Mouse (Mus musculus) erythroid progenitor cell, adult 5-6 weeks (primary cell): Measurements from ENCODE around the gene Ankrd33b. TPM values are rescaled to one million over a fixed set of nuclear protein-coding genes. Genes with fewer than 3 reads are reported as not detected.

Experiments
- ATAC-seq: replicated peaks from 2 replicates; pipeline ENCODE4 v1.8.0; 2016; ENCODE audit warnings: moderate number of reproducible peaks, mild to moderate bottlenecking, moderate TSS enrichment, inconsistent platforms; ENCODE audit not compliant: poor library complexity, low FRiP score, severe bottlenecking
- total RNA-seq, 2 experiments: library from RNA; stranded (forward) in 1 of 2; stranded (reverse) in 1 of 2; fragments of 150-400 nt in 1 of 2; fragments of 186-747, 209-891 nt in 1 of 2; gene quantifications; 2 replicates each; pipeline versions ENCODE4 v1.2.3 to v1.2.4; 2015 to 2017; ENCODE audit warnings: low replicate concordance in 2 of 2

Ankrd33b gene
- total RNA-seq, 2 experiments from 2014 or later = under 0.01 to 0.84 TPM

- no peak for ATAC-seq
Measured at GRCm38 (mm10) chr15:31375212-31375611, 7.7 kb upstream of the Ankrd33b start.

DNA sequence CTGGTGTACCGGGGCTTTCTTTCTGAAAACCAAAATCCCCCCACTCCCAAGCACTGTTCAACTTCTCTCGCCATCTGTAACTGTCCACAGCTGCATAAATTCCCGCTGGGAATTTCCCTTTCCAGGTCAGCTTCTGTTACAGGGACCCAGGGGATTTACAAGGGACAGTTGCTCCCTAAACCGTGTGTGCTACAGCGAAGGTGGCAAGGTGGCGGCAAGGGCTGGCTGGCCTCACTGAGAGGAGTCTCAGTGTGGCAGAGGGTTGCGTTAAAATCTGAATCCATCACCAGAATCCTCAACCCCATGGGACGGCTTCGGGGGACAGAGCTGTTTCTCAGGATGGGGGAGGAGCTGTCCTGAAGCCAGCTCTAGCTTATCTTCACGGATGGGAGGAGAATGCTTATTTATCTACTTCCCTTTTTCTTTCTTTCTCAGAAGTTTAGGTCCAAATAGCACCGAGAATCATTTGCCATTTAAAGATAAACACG is 1.6 kb upstream of the Ankrd33b start:
- ATAC-seq = no peak

GRCm38 (mm10) chr15:31368556-31368955 is 1.0 kb upstream of the Ankrd33b start:
- ATAC-seq = no peak

- no peak for ATAC-seq
Measured at GRCm38 (mm10) chr15:31366596-31367480, 688 bp downstream of the Ankrd33b start.

- no peak for ATAC-seq
Measured at GRCm38 (mm10) chr15:31365720-31366591, 1.6 kb downstream of the Ankrd33b start.

DNA sequence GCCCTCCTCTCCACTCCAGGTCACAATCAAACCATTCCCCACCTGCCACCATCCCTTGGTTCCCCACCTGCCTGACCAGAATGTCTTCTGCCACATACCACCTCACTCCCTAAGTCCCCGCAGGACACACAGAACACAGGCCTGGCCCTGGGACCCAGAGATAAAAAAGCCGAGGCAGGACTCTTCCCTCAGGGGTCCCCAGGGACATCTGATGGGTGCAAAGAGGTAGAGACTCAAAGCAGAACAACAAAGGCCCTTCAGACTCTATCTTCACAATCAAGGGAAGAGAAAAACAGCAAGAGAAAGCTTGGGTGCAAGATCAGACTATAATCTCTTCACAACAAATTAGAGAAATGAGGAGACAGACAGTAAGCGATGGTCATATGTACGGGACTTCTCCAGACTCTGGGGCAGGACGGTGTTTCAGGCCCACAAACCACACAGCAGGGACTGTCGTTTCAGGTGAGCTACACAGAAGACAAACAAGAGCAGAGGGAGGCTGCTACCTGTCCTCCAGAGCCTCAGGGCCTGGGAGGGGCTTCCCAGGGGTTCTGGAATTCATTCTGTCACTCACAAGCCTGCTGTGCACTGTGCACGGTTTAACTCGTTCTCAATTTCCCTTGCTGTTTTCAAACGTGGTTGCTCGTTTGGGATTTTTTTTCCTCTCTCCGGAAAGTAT is 2.3 kb downstream of the Ankrd33b start:
- no peak for ATAC-seq

- no peak for ATAC-seq
Measured at GRCm38 (mm10) chr15:31364396-31364795, 3.1 kb downstream of the Ankrd33b start.

DNA sequence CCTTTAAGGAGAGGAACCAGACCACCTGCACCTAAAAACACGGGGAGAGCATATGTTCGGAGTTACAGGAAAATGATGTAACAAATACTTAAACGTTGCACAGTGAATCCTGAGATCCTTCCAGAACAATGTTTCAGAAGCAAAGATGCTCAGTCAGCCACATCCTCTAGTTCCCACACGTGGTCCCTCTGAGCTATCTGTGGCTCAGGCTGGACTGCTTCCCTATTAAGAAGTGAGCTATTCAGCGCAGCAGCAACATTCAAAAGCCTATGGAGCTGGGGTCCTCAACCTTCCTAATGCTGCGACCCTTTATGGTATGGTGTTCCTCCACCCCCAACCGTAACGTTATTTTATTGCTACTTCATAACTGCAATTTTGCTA is 3.6 kb downstream of the Ankrd33b start:
- no peak for ATAC-seq

DNA sequence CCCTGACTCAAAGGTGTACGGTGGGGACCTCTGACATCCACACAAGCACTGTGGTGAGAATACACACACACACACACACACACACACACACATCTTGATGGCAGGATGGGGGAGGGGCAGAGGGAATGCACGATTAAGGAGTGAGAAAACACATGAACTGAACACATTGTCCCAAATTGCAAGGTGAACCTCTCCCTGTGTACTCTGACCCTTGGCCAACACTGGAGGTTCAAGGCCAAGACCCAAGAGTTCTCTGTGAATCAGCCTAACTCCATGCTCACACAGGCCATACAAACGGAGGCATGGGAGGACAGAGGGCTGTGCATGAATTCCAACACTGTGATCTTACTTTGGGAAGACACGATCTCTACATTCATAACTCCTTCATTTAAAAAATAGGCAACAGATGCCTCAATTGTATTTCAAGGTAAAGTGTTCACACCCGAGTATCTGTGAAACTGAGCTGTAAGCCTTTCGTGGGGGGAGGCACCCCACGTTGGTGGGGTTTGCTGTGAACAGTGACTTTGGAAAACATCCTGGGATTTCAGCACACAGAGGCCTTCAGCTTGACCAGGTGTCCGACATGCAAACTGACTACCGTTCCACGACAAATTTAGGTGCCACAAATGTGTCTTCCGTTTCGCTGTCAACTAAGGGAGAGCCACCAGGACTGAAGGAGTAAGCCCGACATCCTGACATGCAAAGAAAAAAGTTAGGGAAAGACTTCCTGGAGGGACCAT is 4.1 kb downstream of the Ankrd33b start:
- ATAC-seq = no peak

DNA sequence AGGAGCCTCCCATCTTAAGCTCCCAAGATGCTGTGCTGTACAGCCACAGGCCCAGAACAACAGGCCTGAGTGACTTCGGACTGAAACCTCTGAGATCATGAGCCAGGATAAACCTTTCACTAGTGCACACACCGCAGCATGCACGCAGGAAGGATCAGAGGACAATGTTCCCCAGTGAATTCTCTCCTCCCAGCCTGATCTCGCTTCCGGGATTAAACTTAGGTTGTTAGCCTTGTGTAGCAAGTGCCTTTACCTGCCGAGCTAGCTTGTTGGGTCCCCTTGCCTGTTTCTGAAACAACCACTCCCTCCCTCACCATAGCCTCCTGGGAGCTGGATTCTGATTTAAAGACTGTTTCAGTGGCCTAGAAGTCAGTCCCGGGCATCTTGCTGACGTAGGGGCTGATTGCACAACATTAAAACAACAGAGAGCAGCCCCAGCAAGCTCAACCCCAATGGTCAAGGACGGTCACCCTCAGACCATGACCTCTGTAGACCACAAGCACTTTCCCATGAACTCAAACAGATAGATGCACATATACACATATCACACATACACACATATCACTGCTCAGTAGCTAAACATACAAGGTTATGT is 6.2 kb downstream of the Ankrd33b start:
- ATAC-seq = no peak

- no peak for ATAC-seq
Measured at GRCm38 (mm10) chr15:31360593-31360992, 6.9 kb downstream of the Ankrd33b start.

- no peak for ATAC-seq
Measured at GRCm38 (mm10) chr15:31359805-31360204, 7.7 kb downstream of the Ankrd33b start.

DNA sequence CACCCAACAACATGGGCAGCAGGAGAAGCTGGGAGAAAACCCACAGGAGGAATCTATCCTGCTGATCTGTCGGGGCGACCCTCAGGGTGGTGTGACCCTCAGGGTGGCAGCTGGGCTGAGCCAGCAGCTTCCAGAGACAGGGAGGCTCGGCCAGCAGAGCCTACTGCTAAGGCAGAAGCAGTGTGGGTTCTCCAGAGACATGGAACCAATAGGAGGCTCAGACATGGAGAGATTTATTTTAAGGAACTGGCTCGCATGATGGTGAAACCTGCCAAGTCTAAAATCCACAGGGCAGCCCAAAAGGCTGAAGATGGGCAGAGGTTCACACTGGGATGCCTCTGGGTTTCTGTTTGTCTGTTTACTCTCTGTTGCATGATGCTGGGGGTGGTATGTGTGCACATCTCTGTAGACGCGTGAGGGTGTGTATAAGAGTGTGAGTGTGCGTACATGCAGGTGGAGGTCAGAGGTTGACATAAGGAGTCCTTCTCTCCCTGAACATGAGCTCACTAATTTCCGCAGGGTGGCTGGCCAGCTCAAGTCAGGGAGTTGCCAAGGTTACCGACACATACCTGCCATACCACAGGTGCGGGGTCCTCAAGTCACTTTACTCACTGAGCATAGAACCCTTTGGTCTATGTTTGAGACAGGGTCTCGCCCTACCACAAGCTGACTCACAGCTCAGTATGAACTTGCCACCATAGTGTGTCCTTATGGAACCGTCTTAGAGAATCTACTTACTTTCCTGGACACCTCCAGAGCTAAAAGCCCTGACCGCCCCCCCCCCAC is 14.8 kb downstream of the Ankrd33b start:
- no peak for ATAC-seq

- ATAC-seq = no peak
Measured at GRCm38 (mm10) chr15:31349810-31350341, 17.6 kb downstream of the Ankrd33b start.

DNA sequence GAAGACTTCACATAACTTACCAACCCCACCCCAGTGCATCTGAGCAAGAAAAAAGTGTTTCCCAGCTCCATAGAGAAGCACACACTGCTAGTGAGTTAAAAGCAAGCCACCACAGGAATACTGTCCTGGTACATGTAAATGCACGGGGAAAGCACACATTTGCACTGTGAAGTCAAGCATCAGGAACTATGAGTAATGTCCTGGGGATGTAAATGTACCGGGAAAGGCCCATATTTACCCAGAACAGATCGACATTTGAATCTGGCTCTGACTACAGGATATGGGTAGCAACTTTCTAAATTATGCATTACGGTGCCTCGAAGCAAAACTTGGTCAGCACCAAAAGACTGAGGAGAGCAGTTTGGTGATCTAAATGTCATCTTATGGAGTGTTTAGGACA is 18.5 kb downstream of the Ankrd33b start:
- no peak for ATAC-seq

- no peak for ATAC-seq
Measured at GRCm38 (mm10) chr15:31348241-31348640, 19.3 kb downstream of the Ankrd33b start.

GRCm38 (mm10) chr15:31346508-31346907 is 21.0 kb downstream of the Ankrd33b start:
- ATAC-seq = no peak

GRCm38 (mm10) chr15:31345366-31345765 is 22.2 kb downstream of the Ankrd33b start:
- no peak for ATAC-seq
